Mouse (Mus musculus): ENCODE results near the gene Phf10.
"Not testable (repeated sequence)": the region's sequence is repeated elsewhere in the genome, so short reads cannot be mapped to it uniquely, and the experiment has no call there.

The Phf10 gene

DNA sequence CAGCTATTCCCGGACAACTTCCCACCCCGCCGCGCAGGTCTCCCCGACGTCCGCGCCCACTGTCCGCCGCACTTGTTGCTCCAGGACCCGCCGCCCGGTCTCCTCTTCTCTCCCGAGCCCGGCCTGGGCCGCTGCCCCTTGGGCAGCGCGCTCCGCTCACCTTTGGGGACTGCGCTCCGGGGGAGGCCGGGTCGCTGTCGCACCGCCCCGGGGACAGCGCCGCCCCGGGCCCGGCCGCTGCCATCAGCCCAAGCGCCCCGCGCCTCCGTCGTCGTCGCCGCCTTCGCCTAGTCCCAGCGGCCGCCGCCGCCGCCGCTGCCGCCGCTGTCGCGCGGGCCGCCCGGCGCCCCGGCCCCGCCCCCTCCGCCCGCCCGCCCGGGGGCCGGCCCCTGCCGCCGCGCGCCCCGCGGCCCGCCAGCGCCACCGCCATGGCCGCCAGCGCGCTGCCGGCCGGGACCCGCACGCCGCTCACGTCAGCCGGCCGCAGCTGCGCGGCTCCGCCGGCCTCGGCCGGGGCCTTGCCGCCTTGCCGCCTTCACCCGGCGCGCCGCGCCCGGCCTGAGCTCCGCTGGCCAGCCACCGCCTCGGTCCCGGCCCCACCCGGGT is at the start of gene Phf10:
Phf10 (minus strand) TSS at position 323 of the 606 bp plus-strand sequence.
- peak in 1 of 2 experiments; percentile 24 for DNase-seq (ENCODE audit: low spot score in 2 of 2)

DNA sequence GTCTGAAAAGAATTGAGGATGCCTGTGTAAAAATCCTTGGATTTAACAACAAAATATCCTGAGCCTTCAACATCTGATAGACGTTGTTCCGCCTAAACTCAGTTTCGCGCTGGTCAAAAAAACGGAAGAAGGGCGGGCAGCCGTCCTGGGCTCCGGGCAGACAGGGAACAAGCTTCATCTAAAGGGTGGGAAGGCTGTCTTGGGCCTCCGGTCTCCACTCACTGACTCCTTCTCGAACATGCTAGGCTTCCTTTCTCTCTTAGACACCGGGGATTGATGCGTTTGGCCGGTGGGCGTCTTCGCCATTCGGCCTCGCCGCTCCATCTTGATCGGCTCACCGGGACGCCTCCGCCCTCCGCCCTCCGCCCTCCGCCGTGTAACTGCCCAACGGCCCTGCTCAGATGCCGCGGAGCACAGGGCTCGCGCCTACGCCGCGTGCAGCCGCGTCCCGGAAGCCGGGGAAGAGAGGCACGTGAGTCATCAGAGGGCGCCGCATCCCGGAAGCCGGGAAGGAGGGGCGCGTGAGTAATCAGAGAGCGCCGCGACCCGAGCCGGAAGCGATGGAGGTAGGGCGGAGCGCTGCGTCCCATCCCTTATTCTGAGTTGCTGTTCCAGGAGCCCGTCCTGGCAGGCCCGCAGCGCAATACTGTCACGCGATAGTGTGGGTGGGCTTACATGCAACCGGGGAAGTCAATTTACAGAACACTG is 48.8 kb upstream of the Phf10 start, which contains the start of gene Gm3435:
Gm3435 (plus strand) TSS at position 471 of the 708 bp plus-strand sequence.
- not testable (repeated sequence) for DNase-seq (ENCODE audit: low spot score in 2 of 2)

DNA sequence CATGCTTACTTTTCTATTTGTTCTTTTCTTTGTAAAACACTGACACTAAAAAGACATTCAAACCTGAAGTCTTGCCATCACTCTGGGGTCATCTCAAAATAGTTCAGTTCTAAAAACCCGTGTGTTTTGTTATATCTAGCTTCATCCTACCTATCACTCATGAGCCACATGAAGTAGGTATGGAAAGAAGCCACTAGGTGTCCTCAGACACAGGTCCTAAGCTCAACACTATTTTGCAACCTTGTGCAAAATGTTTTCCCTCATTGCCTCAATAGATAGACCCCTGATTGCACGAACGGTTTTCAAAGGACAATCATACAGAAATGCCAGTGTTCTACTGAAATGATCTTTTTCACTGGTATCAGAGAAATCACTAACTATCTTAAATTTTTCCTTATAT is 48.0 kb upstream of the Phf10 start:
- not testable (repeated sequence) for DNase-seq (ENCODE audit: low spot score in 2 of 2)

DNA sequence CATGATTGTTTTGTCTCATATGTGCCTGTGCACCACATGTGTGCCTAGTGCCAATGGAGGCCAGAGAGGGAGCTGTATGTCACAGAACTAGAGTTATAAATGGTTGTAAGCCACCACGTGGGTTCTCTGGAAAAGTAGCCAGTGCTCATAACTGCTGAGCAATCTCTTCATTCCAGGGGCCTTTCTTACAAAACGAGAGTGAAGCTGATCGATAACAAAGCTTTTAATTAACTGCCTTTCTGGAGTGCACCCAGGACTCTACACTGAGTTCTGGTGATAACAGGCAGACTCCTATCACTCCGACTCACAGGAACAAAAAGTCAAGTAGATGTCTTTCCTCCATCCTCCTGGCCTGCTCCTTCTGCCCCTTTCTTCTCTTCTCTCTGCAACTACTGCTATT is 39.0 kb upstream of the Phf10 start:
- DNase-seq (ENCODE audit: low spot score in 2 of 2), result not testable (repeated sequence)

DNA sequence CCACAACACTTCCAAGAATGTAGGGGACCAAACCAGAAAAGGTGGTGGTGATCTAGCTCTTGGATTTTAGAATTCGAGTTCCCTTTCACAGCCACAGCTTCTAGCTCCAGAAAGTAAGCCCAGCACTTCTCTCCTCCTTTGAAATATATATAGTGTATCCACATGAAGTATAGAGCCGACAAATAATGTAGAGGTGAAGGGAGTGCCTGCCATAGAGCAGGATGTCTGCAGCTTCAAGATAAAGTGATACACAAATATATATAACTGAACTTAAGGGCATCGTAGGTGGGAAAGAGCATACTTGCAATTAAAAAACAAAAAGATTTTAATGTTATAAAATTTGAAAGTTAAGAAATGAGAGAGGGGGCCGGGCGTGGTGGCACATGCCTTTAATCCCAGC is 33.1 kb upstream of the Phf10 start:
- DNase-seq (ENCODE audit: low spot score in 2 of 2), result not testable (repeated sequence)

DNA sequence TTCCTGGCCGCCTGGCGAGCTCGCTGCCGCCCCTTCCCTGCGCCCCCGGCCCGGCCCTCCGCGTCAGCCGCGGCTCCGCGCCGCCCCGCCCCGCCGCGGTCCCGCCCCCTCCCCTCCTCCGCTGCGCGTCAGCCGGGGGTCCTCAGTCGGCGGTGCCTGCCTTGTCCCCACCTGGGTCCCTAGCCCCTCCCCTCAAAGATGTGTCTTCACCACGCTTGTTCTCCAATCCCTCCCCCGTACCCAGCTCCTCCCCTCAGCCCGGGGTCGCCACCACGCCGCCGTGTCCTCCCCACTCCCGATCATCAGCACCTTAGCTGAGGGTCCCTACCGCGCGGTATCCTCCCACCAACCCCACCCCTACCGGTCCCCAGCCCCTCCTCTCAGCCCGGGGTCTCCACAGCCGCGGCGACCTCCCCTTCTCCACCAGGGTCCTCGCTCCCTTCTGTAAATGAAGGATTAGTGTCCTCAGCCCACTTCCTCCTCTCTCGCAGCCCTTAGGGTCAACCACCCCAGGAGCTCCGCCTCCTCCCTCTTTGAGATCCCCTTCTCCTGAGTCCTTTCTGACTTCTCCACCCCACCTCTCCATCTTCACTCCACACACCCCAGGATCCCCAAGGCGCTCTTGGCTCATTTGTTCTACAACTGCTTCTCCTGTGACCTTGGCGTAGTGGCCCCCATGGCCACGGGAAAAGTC is 32.2 kb upstream of the Phf10 start:
- DNase-seq (ENCODE audit: low spot score in 2 of 2), result not testable (repeated sequence)

DNA sequence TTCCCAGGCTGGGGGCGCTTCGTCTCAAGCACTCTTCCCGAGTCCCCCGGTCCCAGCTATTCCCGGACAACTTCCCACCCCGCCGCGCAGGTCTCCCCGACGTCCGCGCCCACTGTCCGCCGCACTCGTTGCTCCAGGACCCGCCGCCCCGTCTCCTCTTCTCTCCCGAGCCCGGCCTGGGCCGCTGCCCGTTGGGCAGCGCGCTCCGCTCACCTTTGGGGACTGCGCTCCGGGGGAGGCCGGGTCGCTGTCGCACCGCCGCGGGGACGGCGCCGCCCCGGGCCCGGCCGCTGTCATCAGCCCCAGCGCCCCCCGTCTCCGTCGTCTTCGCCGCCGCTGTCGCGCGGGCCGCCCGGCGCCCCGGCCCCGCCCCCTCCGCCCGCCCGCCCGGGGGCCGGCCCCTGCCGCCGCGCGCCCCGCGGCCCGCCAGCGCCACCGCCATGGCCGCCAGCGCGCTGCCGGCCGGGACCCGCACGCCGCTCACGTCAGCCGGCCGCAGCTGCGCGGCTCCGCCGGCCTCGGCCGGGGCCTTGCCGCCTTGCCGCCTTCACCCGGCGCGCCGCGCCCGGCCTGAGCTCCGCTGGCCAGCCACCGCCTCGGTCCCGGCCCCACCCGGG is 31.6 kb upstream of the Phf10 start:
- DNase-seq (ENCODE audit: low spot score in 2 of 2), result not testable (repeated sequence)

DNA sequence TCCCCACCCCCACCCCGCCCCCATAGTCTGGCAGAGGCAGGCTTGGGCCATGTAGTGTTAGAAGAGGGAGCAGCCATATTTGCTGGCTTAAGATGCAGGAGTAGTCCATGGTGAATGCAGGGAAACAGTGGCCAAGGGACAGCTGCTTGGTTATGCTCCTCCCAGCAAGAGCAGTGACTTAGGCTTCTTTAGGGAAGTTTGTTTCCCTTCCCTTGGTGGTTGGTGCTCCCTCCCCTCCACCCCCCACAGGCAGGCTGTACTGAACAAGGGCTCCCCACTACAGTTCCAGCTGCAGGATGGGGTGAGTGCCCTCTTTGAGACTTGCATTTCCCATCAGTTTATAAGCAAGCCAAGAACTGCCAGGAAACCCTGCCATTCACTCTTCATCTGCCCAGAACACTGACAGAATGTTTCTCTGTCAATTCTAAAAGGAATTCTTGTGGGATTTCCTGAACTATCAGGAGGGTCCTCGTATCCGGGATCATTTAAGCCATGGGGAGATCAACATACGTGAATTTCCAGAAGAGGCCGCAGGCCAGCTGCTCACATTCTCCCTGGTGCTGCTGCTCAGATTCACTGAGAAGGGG is 29.1 kb upstream of the Phf10 start:
- DNase-seq (ENCODE audit: low spot score in 2 of 2), result peak in 1 of 2 experiments; percentile 3

DNA sequence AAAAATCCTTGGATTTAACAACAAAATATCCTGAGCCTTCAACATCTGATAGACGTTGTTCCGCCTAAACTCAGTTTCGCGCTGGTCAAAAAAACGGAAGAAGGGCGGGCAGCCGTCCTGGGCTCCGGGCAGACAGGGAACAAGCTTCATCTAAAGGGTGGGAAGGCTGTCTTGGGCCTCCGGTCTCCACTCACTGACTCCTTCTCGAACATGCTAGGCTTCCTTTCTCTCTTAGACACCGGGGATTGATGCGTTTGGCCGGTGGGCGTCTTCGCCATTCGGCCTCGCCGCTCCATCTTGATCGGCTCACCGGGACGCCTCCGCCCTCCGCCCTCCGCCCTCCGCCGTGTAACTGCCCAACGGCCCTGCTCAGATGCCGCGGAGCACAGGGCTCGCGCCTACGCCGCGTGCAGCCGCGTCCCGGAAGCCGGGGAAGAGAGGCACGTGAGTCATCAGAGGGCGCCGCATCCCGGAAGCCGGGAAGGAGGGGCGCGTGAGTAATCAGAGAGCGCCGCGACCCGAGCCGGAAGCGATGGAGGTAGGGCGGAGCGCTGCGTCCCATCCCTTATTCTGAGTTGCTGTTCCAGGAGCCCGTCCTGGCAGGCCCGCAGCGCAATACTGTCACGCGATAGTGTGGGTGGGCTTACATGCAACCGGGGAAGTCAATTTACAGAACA is 17.4 kb upstream of the Phf10 start, which contains the start of the genes 9030025P20Rik and Gm3417:
9030025P20Rik (plus strand) TSS at position 107 of the 677 bp plus-strand sequence.
Gm3417 (minus strand) TSS at position 429 of the 677 bp plus-strand sequence.
- not testable (repeated sequence) for DNase-seq (ENCODE audit: low spot score in 2 of 2)

DNA sequence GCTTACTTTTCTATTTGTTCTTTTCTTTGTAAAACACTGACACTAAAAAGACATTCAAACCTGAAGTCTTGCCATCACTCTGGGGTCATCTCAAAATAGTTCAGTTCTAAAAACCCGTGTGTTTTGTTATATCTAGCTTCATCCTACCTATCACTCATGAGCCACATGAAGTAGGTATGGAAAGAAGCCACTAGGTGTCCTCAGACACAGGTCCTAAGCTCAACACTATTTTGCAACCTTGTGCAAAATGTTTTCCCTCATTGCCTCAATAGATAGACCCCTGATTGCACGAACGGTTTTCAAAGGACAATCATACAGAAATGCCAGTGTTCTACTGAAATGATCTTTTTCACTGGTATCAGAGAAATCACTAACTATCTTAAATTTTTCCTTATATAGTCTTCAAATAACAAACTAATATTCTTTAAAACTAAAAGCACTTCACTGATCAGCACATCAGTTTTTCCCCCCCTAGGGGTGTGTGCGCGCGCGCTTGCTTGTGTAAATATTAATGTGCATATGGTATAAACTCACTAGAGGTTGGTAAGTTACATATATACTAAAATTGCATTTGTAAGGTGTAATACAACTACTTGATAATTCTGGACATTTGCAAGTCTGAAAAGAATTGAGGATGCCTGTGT is 16.8 kb upstream of the Phf10 start:
- not testable (repeated sequence) for DNase-seq (ENCODE audit: low spot score in 2 of 2)

DNA sequence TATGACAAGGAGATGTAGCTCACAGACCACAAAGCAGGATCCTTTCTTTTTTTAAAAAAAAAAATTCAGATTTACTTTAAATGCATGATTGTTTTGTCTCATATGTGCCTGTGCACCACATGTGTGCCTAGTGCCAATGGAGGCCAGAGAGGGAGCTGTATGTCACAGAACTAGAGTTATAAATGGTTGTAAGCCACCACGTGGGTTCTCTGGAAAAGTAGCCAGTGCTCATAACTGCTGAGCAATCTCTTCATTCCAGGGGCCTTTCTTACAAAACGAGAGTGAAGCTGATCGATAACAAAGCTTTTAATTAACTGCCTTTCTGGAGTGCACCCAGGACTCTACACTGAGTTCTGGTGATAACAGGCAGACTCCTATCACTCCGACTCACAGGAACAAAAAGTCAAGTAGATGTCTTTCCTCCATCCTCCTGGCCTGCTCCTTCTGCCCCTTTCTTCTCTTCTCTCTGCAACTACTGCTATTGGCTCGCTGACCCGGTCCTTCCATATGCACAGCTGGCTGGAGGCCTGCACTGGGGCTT is 7.4 kb upstream of the Phf10 start:
- not testable (repeated sequence) for DNase-seq (ENCODE audit: low spot score in 2 of 2)

DNA sequence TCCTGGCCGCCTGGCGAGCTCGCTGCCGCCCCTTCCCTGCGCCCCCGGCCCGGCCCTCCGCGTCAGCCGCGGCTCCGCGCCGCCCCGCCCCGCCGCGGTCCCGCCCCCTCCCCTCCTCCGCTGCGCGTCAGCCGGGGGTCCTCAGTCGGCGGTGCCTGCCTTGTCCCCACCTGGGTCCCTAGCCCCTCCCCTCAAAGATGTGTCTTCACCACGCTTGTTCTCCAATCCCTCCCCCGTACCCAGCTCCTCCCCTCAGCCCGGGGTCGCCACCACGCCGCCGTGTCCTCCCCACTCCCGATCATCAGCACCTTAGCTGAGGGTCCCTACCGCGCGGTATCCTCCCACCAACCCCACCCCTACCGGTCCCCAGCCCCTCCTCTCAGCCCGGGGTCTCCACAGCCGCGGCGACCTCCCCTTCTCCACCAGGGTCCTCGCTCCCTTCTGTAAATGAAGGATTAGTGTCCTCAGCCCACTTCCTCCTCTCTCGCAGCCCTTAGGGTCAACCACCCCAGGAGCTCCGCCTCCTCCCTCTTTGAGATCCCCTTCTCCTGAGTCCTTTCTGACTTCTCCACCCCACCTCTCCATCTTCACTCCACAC is 583 bp upstream of the Phf10 start:
- DNase-seq (ENCODE audit: low spot score in 2 of 2), result not testable (repeated sequence)

DNA sequence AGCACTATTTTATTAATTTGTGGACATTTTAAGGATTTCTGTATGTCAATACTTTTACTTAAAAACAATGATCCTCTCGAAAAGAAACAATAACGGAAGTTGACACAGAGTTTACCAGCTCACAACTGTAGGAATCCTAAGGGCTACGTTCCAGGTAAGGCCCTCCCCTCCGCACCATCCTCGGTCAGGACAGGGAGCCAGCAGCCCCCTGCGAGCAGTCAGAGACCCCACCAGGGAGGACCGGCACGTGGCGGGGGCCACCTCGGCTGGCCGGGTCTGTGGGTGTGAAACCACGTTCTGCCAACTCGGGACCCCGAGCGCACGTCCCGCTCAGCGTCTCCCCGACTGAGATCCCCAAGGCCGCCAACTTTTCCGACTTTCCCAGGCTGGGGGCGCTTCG is 553 bp downstream of the Phf10 start:
- DNase-seq (ENCODE audit: low spot score in 2 of 2), result no peak

DNA sequence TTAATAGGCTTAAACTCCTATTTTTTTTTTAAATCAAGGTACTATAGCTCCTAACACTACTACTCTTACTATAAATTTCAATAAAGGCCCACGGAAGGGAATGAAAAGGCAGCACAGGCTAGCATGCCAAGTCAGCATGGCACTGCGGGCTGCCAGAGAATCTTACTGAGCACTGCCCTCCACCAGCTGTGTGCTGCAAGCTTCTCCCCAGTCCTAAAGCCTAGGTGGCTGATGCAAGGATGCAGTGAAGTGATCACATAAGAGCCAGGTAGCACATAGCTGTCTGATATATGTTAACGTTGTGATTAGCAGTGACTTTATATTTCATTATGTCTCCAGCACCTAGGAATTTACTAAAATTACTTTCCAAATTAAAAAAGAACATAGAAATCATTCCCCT is 1.1 kb downstream of the Phf10 start:
- DNase-seq (ENCODE audit: low spot score in 2 of 2), result no peak

DNA sequence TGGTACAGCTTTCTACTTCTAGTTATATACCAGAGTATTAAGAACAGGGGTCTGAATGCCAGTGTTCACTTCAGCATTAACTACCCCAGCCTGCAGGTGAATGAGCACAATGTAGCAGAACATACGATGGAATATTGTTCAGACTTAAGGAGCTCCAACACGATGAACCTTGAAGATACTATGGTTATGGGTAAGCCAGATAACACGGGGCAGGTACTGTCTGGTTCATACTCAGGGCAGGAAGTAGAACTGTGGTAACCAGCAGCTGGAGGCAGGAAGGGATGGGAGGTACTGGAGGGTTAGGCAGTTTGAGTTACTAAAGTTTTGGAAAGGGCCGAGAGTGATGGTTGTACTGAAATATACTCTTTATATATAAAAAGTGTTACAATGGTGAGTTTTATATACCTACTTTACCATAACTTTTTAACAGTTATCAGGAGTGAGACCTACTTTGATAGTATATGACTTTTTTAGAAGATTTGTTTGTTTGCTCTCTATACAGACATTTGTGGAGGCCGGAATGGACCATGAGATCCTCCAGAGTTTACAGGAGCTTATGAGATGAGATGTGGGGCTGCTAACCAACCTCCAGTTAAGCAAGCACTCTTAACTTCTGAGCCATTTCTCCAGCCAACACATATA is 2.3 kb downstream of the Phf10 start:
- no peak for DNase-seq (ENCODE audit: low spot score in 2 of 2)

DNA sequence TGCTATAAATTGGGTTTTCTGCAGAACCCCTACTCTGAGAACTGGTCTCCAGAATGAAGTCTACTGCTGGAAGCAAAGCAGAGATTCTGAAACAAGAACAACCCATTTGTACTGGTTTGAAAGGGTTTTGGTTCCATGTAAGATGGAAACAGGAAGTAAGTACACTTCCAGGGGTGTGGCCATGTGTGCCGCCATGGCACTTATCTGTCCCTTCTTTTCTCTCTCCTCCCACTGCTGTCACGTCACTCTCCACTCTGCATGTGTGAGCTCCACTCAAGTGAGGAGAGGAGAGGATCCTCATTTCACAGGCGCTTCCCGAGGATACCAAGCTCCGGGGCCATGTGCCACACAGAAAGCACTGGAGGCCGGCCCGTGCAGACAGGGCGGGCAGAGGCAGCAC is 7.6 kb downstream of the Phf10 start:
- DNase-seq (ENCODE audit: low spot score in 2 of 2), result no peak

DNA sequence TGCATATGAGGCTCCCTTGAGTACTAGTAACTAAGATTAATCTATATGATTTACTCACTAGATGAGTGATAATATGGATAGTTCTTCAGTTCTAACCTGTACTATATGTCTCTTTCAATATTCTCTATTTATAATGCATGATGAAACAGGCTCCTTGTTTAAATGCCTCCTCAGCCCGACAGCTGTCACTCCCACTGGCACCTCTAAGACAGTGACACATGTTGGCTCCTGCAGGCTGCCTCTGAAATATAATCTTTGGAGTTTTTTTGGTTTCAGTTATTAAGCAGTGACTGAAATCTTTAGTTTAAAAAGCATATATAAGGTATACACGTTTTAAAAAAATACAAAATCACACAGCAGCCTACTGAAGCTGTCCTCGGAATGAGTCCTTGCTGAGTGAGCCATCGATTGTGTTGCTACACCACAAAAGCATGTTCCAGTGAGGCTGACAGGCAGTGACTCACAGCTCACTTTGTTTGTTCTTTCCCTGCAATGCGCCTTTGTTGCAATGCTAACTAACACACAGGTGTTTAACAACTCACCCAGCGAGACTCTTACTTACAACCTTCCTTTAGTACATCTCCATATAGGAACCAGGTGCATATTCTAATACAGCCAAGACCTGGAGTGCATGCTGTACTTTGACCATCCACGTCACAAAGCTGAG is 11.8 kb downstream of the Phf10 start:
- no peak for DNase-seq (ENCODE audit: low spot score in 2 of 2)

DNA sequence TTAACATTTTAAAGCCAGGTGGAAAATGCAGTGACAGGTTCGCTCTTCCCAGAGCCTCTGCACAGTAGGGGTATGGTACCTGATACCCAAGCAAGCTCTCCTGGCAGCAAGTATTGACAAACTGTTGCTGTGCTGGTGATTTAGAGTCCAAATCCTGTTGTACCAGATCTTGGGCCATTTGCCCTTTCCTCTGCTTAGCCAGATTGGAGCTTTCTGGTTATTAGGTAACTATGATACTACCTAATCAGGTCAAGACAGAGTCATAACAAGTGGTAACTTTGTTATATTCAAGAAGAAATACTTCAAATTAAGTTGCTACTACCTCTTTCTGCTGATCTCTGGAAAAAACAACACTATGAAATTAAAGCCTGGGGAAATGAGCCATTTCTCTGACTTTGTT is 16.5 kb downstream of the Phf10 start:
- no peak for DNase-seq (ENCODE audit: low spot score in 2 of 2)

DNA sequence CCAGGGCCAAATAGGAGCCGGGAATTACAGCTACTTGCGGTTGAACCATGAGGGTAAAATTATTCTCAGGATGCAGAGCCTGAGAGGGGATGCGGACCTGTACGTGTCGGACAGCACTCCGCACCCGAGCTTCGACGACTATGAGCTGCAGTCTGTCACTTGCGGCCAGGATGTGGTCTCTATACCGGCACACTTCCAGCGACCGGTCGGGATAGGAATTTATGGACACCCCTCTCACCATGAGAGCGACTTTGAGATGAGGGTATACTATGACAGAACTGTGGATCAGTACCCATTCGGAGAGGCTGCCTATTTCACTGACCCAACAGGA is 17.4 kb downstream of the Phf10 start:
- no peak for DNase-seq (ENCODE audit: low spot score in 2 of 2)
